Mouse (Mus musculus): ENCODE data around the gene Fam43b. TPM values are rescaled to one million over a fixed set of nuclear protein-coding genes. Genes with fewer than 3 reads are reported as not detected.

The Fam43b gene
- total RNA-seq (2023; ENCODE audit: inconsistent age): not detected in 4 replicates

DNA sequence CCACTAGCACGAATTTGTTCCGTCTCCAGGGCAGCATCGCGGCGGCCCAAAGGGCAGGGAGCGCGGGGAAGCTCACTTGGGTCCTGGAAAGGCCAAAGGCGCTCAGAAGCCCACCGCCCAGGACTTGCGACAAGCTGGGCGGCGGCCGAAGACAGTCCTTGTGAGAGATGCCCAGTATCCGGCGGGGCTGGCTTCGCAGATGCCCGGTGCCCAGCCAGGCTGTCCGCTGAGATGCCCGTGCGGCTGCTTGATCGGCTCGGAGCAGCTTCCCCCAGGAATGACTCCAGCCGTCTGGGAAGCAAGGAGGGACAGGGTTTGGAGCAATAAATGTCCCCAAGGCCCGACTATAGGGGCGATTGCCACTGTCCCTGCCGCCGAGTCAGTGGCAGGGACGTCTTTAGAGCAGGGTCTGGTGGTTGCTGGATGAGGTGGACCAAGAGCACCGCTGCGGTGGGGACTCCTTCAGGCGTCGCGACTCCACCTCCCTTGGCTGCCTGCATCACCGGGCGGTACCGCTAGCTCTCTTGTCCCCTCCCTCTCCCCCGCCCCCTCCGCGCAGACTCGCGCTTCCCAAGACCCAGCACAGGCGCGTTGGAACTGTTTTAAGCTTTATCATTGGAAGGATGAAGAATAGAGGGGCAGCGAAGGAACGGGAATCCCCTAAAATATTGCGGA is at the start of gene Fam43b:
Fam43b (minus strand) TSS at position 558 of the 675 bp plus-strand sequence.

DNA sequence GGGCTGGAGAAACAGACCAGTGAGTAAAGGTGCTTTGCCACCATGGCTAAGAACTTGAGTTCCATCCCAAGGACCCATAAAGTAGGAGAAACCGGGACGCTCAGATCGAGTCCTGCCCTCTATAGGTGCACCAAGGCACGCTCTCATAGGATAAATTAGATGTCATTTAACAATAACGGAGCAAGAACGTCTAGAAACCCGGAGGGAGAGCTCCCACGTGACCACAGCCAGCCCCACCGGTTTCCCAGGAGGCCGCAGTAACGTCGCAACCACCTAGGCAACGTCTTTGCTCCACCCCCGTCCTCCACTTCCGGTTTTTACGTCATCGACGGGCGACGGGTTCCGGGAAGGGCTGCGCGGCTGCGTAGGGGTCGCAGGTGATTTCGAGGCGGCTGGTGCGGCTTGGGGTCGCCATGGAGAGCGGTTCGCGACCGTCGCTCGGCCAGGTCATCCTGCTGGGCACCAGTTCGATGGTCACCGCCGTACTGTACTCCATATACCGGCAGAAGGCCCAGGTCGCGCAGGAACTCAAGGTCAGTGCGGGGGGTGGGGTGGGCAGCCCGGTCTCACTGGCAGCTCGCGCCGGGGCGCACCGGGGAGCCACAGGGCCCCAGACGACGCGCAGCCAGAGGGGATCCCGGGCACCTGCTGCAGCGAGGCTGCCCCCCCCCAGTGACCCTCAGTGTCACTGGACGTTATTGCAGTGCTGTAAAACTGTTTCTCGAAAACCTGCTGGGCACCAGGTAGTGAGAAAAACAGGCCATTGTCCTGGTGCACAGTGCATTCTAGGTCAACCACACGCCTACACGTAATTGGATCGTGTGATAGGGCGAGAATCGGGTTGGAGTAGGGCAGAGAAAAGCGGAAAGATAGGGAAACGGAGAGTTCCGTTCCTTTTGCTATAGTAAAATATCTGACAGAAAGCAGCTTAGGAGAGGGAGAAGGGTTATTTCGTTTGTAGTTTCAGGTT is 38.3 kb upstream of the Fam43b start, which contains the start of gene Mul1:
Mul1 (plus strand) TSS at position 325 of the 970 bp plus-strand sequence.

DNA sequence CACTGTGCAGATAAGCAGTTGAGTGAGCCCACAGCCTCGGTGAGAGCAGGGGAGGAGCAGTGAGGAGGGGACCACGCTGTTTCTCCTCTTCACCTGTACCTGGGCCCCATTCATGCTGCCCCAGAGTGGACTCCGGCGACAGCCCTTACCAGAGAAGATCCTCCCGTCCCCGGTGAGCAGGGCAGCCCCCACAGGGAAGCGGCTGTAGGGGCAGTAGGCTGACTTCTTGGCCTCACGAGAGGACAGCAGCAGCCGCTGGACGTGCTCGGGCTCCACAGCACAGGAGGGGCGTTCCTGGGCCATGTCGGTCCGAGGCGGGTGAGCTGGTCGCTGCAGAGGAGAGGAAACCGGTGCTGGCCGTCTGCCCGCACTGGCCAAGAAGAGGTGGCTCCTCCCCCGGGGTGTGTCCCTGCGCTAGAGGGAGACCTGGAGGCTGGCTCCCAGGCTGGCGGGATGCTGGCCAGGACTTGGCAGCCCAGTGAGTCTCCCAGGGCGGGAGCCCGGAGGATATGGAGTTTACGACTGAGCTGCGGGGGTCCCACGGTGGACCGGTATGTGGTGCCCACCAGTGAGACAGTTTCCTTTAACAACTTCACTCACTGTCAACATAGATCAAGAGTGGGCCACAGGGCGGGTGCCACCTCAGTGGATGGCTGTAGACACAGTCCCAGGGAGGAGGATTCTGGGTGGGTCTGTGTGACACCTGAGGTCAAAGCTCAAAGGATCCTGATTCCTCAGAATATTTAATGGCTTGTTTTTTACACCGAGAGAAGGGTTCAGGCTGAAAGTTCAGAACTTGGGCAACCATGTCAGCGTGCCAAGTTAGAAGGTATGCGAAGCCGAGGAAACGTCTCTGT is 28.5 kb downstream of the Fam43b start, which contains the start of gene Cda:
Cda (minus strand) TSS at position 352 of the 857 bp plus-strand sequence.

Other genes with a start within 250 kb of the Fam43b start
- gene Hp1bp3, start 180.2 kb downstream of the Fam43b start, total RNA-seq (2023; ENCODE audit: inconsistent age): 98.7 to 110 TPM (median 104 TPM) in 4 replicates
- gene Sh2d5, start 146.1 kb downstream of the Fam43b start, total RNA-seq (2023; ENCODE audit: inconsistent age): 0.15 to 0.84 TPM (median 0.42 TPM) in 4 replicates
- gene Kif17, start 146.1 kb downstream of the Fam43b start, total RNA-seq (2023; ENCODE audit: inconsistent age): 0.19 TPM in 1 of 4 replicates, not detected in the others
- gene Ddost, start 91.8 kb downstream of the Fam43b start, total RNA-seq (2023; ENCODE audit: inconsistent age): 57.9 to 64.3 TPM (median 61.0 TPM) in 4 replicates
- gene Pink1, start 70.2 kb downstream of the Fam43b start, total RNA-seq (2023; ENCODE audit: inconsistent age): 32.2 to 43.7 TPM (median 38.0 TPM) in 4 replicates
- not detected in 4 replicates for gene Cda, start 28.5 kb downstream of the Fam43b start, total RNA-seq (2023; ENCODE audit: inconsistent age)
- gene Mul1, start 38.1 kb upstream of the Fam43b start, total RNA-seq (2023; ENCODE audit: inconsistent age): 32.3 to 47.3 TPM (median 39.9 TPM) in 4 replicates
- 0.33 to 0.86 TPM (median 0.78 TPM) in 4 replicates for gene Camk2n1, start 57.8 kb upstream of the Fam43b start, total RNA-seq (2023; ENCODE audit: inconsistent age)
- not detected in 4 replicates for gene Vwa5b1, start 239.4 kb upstream of the Fam43b start, total RNA-seq (2023; ENCODE audit: inconsistent age)